Mouse (Mus musculus) natural killer cell, adult 2 months (primary cell): Measurements from ENCODE around the gene Ankrd11.

Experiments
- DNase-seq, 2 experiments: peaks; one replicate each; pipeline ENCODE4 v3.0.0; 2022; ENCODE audit warnings: low spot score in 2 of 2

The Ankrd11 gene

DNA sequence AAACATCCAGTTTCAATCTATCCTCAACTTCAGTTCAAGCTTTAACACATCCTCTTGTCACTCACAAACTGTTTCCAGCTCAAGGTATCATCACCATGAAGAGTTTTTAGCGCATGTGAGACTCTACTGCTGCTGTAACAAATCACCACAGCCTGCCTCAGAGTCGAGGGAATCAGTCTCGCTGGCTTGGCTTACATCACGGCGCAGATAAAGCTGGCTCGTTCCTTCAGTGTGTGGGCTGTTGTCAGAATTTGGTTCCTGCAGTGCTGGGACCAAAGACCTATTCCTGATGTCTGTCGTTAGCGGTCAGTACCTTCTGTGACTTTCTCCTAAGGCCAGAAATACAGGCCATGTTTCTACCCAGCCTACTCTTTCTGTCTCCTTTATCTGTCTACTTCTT lies 144.9 kb downstream of the Ankrd11 start:
- DNase-seq: no peak

DNA sequence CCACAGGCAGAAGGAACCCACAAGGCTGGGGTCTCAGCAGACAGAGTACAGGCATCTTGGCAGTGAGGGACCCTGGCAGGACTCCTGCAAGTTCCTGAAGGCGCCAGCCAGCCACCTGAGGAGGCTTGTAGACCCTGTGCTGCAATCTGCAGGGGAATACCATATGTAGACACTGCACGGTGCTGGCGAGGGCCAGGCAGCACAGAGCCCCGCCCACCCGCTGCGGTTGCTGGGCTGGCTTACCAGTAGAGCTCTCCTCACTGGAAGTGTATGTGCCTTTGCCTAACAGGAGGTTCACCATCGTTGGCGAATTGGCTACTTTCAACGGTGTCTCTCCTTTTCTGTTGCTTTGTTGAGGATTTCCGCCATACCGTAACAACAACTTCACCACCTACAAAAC lies 145.8 kb downstream of the Ankrd11 start:
- DNase-seq: no peak

DNA sequence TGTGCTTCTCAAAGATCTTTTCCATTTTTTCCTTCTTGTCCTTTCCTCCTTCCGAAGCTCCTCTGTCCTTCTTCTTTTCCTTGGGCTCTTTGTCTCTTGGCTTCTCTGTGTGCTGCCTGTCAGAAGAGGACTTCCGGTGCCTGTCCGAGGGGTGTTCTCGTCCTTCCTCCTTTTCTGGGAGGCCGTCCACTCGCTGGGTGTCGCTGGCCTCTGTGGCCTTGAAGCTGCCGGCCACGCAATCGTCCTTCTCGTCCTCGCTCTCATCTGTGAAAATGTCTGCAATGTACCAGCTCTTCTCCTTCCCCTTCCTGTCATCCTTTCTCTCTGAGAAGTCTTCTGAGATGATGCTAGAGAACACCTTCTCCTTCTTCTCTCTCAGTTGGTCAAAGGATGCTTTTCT lies 148.6 kb downstream of the Ankrd11 start:
- no peak for DNase-seq

DNA sequence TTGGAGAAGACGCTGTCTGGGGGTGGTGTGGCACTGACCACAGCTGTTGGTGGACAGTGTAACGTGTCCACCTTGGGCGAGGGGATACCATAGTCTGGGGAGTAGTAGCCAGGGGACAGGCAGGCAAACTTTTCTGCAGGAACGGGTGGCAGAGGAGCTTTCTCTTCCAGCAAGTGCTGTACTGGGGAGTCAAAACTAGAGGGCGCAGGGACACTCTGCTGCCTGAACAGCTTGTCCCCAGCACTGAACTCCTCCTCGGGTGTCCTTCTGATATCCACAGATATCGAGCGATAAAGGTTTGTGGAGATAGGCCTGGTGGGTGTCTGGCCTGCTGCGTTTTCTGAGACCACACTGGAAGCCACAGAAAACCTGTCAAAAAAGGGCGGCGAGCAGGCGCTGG lies 150.6 kb downstream of the Ankrd11 start:
- DNase-seq: no peak

DNA sequence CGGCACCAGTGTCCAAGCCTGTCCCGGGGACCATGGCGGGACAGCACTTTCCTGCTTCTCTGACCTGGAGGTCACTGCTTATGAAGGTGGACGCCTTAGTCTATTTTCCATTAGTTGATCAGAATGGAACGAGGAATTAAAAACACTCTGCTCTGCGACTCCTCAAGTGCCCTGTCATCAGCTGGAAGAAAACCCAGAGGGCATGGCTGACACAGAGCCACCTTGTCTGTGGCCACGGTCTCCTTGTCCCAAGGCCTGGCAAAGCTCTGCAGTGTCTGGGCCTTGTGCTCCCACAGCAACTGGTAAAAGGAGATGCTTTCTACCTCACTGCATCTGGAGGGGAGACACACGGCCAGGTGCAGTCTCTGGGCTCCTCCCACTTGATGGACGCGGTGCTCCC lies 158.4 kb downstream of the Ankrd11 start:
- no peak for DNase-seq

DNA sequence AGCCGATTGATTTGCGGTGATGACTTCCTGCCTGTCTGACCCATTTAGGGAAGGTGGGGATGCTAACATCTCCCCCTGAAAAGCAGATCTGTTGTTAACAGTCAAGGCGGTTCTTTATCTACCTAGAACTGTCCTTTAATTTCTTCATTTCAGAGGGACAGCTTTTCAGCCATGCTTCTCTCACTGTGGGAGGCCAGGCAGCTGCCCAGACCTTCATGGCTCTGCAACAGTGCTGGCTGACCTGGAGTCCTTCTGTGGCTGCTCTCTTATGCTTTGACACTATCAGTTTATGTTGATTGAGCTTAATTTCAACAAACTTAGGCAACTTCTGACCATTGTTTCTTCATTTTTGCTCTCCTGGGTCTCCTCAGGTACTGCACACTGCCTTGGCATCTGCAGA lies 161.8 kb downstream of the Ankrd11 start:
- no peak for DNase-seq

DNA sequence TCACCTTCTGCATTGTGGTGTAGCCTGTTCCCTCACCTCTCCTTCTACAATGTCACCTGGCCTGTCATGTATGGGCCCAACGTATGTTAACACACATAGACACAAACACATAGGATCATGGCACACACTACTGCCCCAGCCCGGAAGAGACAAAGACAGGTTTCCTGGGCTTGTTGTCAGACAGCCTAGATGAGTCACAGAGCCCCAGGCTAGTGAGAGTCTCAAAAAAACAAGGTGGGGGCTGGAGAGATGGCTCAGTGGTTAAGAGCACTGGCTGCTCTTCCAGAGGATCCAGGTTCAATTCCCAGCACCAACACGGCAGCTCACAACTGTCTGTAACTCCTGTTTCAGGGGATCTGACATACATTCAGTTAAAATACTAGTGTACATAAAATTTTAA lies 163.8 kb downstream of the Ankrd11 start:
- DNase-seq: no peak

DNA sequence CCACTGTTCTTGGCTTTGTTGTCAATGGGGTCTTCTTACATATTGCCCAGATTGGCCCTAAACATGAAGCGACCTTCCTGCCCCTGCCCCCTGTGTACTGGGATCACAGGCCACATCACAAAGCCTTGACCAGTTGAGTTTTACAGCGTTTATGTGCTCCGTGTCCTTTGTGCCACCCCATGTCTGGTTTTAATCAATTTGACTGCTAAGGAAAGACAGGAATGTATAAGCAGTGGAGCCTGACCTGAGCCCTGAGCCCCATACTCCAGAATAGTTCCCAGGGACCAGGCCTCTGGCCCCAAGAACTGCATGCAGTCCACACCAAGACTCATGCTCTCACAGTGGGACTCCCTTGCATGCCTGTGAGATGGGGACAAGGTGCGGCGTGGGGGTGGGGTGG lies 166.9 kb downstream of the Ankrd11 start:
- DNase-seq: no peak

DNA sequence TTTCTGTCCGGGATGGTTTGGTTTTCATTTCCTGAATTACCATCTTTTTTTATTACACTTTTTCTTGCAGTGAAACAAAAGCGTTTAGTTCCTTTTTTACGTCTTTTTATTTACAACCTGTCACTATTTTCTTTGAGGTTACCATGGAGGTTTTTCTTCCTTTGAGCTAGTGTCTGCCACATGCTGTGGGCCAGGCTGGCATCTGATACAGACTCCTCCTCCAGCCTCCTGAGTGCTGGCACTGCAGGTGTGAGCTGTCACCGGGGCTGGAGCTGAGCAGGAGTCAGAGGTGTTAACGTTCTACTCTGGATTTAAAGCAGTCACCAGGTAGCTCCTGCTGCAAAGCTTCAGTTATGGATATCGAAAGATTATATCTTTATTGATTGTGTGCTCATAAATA lies 168.9 kb downstream of the Ankrd11 start:
- peak in 1 of 2 experiments; percentile 28 for DNase-seq

DNA sequence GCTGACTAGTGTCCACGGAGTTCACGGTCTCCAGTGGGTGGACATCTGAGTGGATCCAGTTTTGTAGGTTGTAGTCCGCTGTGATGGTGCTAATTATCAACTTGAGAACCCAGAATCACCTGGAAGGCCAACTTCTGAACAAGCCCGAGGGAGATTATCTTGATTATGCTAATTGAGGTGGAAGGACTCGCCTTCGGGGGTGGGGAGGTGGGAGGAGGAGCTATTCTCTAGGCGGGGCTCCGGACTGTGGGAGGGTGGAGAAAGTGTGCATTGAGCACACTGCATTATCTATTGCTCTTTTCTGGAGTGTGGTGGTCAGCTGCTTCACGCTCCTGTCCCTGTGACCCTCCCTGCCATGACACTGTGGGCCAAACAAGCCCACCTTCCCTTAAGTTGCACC lies 170.4 kb downstream of the Ankrd11 start:
- no peak for DNase-seq

DNA sequence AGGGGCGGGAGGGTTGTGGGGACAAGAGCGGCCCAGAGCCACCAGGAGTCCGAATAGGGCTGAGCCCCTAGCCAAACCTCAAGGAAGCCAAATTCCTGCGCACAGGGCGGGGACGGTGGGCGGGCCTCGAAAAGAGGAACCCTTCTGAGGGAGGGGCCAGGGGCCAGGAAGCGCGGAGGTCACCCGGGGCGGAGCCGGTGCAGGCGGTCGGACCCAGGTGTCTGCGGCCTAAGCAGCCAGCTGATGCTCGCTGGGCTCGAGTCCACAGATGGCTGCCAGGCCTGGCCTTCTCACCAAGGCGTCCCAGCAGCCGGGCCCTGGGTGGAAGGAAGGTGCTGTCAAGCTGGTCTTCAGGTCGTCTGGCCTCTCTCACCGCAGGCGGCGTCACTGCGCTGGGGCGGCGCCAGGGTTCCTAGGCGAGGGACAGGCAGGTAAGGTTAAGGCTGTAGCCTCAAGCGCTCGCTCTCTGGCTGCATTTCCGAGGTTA lies 171.7 kb downstream of the Ankrd11 start:
- DNase-seq: peak; percentile 73 to 84

DNA sequence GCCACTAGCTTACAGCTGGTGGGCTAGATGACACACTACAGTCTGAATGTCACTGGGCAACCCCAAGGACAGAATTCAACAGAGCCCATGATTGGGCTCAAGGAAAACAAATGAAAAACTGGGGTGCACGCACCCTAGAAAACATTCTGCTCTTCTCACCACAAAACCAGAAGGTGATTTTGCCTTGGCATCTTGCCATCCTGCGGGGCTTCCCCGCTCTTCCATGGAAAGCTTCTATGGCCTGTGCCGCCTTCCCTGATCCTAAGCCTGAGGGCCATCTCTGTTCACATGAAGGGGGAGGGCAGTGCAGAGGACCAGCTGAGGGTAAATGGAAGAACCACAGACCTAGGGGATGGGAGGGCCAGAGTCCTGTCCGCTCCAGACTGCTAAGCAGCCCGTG lies 174.1 kb downstream of the Ankrd11 start:
- no peak for DNase-seq

DNA sequence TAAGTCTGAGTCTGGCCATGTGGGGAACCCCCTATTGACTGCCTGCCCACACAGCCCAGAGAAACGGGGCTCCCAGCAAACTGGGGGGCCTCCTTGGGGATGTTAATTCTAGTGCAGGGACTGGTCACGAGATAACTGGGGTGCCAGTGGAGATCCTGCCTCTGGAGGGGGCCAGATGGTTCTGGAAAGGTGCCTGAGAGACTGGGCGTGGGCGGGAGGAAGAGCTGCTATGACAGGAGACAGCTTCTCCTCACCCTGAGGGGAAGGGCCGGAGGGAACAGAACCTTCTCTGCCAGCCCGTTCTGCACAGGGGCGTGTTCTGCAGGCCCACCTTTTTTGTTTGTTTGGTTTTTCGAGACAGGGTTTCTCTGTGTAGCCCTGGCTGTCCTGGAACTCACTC lies 175.8 kb downstream of the Ankrd11 start:
- no peak for DNase-seq

DNA sequence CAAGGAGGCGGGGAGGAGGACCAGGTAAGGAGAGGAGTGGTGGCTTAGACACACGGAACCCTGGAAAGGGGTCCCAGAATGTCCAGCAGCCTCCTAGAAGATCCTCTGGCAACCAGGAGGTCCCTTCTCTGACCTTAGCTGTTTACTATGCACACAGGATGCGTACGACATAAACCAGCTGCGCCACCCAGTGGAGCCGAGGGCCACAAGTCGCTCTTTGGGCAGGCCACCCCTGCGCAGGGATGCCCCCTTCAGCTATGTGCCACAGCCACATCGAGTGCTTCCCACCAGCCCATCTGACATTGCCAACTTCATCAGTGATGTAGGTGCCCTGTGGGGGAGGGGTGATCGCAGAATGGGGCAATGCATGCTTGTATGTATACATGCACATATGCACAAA lies 176.6 kb downstream of the Ankrd11 start:
- DNase-seq: peak; percentile 9 to 30

DNA sequence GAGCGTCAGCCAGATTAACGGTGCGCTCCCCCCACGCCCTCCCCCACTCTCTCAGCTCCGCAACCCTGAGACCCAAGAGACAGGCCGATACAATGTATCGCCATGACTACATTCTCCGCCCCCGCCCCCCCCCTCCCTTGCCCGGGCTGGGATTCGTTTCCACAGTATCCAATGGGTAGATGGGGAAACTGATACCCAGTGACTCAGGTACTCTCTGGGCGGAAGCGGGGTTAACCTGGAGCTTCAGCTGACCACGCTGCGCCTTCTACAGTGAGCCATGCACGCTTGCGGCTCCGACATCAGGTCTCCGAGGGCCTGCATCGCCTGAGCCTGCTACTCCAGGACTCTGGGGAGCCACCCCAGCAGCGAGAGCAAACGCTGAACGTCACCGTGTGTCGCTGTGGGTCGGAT lies 177.4 kb downstream of the Ankrd11 start:
- DNase-seq: no peak

DNA sequence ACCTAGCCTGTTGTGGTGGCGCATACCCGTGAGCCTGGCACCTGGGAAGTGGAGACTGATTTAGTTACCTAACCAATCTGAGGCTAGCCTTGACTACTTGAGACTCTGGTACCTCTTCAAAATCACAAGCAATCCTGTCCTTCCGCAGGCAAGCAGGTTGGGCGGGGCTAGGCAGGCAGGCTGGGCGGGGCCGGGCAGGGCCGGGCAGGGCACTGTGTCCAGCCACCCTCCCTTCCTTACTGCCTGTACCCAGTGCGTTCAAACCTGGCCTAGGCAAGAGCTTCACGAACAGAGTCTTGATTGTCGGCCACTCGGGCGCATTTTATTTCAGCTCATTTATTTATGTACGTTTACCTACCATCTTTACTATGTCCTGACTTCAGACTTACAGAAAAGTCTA lies 182.2 kb downstream of the Ankrd11 start:
- DNase-seq: no peak

DNA sequence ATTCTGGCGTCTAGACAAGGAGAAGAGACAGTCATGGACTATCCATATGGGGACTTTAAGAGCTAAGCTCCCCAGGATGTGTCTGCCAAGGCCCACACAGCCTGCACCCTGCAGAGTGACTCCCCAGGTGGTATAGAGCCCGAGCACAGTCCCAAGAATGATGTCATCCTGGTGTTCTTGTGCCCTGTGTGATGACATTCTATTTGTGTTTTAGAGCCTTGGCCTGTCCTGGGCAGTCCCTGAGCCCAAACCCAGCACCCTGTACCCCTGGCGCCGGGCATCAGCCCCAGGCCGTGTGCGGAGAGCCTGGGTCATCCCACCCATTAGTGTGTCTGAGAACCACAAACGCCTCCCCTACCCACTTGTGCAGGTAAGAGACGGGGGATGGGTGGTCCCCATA lies 185.8 kb downstream of the Ankrd11 start:
- DNase-seq: no peak

DNA sequence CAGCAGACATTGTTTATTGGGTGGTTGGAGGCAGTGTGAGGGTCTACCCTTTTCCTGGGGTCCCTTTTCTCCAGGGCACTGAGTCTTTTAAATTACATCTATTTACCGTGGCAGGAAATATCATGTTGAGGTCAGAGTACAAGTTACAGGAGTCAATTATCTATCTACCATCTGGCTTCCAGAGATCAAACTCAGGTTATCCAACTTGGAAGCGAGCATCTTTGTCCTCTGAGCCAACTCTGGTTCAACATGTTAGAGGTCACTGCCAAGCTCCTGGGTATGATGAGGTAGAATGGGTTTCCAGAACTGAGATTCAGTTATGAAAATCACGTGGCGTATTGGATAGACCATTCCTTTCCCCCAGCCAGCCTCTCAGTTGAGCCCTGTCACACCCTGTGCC lies 187.0 kb downstream of the Ankrd11 start:
- DNase-seq: no peak

DNA sequence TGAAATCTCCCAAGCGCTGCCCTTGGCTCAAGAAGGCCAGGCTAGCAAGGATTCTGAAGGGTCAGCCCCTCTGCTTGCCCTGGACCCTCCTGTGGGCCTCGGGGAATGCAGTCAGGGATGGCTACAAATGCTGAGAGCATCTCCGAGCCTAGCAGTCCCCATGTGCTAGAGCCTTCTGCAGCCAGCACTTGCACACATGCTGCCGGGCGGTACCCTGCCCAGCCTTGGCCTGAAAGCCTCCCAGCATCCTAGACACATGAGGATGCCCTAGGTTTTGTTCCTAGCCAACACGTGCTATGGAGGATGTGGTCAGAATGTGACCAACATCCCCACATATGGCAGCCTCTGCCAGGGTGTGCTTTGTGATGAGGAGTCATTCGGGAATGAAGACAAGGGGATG lies 187.7 kb downstream of the Ankrd11 start:
- no peak for DNase-seq

DNA sequence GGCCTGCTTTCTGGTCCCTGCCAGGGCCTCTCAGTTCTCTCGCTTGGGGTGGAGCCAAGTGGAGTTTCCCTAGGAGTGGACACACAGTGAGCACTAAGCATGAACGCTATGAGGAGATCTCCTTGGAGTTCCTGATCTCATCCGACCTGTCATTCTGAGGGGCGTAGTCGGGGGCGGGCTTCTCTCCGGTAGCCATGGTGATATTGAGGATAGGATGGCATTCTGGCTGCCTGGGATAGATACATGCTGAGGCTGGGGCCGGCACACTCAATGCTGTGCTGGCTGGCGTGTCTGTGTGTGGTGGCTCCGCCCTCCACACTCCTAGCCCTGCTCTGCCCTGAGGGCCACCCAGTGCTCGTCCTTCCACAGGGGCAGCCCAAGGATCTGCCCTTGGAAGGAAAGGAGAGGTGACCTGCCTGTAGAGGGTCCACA lies 188.7 kb downstream of the Ankrd11 start:
- no peak for DNase-seq

DNA sequence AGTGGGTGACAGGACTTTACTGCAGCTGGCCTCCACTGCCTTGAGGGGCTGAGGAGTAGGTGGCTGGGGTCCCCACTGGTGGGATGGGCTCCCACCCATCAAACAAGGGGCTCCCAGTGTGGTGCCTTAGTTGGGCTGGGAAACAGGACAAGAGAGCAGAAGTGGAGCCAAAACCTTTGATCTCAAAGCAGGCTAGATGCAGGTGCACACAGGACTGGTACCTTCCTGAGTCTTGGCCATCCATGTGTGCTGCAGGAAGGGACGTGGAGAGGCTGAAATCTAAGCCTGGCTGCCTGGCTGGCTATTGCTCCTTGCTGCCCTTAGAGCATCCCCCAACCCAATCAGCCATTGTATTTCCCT lies 189.6 kb downstream of the Ankrd11 start:
- no peak for DNase-seq

DNA sequence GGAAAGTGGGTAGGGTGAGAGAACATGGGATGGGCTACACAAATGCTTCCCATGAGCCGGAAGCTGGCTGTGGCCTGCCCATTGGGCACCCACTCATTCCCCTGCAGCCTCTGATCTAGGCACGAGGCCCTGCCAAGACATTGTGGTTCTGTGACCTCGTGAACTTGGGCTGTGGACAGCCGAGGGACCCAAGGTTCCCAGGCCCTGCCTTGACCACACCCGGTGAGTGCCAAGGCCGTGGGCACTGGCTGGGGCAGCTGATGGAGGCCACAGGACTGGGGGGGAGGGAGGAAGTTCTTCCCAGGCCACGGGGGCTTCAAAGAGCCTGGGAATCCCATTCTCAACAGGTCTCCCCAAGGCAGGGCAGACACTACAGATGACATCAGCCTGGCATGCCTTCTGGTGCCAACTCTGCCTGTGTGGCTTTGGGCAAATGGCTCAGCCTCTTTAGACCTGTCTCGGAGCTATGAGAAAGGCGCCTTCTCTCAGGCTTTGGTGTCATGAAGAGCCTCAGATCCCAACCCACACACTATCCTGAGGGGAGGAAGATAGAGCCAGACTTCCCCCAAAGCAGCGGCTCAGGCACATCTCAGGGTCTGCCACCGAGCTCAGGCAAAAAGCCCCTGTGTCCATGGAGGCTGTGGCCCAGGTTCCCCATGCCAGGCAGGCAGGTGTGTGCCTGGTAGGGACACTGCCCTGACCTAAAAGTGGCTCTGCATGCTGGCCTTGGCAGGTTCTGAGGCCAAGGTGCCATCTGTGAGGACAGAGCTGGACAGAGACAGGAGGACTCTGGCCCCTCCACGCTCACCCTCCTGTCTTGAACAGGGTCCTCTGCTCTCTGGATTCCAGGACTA lies 190.2 kb downstream of the Ankrd11 start:
- no peak for DNase-seq

DNA sequence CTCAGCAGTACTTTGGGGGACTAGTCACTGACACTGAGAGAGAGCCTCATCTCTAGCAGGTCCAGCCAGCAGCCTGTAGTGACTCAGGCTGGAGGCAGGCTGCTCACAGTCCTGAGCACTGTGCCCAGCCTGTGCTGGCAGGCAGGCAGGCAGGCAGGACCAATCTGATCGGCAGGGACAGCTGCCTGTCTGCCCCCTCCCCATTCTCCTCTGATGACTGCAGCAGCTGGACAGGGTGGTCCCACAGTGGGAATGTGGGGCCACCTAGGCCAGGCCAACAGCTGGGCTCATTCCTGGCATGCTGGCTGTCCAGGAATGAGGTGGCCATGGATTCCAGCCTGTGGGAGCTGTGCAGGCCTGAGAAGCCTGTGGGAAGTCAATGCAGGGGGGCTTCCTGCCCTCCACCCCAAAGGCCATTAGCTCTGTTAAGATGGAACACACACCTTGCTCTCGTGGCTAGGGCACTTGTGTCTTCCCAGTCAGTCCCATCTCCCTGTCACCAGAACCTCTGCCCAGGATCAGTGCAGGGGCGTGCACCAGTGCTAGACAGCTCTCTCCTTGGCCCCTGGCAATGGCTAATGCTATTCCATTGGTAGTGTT lies 191.3 kb downstream of the Ankrd11 start:
- DNase-seq: no peak
